Mouse (Mus musculus): ENCODE measurements around the gene A630076J17Rik. TPM values are rescaled to one million over a fixed set of nuclear protein-coding genes. Genes with fewer than 3 reads are reported as not detected.

Gene A630076J17Rik
- total RNA-seq, 4 experiments from 2014 or later: not detected

- no peak for DNase-seq (ENCODE audit: low spot score in 2 of 2)
Observed at GRCm38 (mm10) chr3:107275996-107276395, 45.6 kb downstream of the A630076J17Rik start.

DNA sequence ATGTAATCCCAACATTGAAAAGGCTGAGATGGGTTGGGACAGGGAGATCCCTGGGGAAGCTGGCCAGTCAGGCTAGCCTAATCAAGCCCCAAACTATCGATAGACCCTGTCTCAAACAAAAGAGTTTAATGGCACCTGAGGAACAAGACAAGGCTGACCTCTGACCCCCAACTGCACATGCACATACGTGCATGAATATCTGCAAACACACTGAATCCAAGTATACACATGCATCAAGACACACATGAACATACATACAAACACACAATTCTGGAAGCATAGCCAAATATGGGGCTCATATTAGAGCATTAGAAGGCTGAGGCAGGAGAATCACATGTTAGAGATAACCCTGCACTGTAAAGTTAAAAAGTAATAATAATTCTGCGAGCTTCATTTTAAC, 46.2 kb downstream of the A630076J17Rik start:
- no peak for DNase-seq (ENCODE audit: low spot score in 2 of 2)

DNA sequence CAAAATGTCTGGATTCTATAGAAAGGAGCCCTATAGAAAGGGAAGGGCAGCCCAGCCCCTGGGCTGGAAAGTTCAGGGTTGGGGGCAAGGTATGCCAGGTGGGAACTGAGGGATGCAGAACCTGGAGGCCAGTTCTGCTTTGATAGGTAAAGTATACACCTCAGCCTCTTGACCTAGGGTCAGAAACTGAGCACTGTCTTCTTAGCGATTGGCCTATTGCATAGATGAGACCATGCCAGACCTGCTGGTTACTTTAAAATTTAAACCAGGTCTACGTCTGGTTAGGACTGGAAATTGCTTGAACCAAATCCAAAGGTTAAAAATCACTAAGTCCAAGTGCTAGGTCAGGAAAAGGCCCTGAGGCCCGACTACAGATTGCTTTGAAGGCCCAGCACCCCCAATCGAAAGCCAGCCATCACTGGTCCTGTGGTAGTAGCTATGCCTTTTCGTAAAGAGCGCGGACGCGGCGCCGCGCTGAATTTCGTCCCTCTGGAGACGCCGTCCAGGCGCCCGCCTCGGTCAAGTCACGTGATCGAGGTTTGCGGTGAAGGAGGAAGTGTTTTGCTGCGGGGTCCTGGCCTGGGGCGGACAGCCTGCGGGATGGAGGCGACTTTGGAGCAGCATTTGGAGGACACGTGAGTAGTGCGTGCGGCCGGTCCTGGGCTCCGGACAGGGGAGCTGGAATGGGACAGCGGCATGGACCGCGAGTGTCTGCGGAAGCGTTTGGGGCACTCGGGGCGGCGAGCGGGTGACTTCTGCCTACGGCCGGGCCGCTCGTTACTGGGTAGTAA, 48.3 kb downstream of the A630076J17Rik start, which contains the start of gene Lamtor5:
Lamtor5 (plus strand) TSS at position 380 of the 791 bp plus-strand sequence.
- DNase-seq (ENCODE audit: low spot score in 2 of 2): peak; percentile 75 to 79

Other genes with a start within 250 kb of the A630076J17Rik start
- not detected for gene Kcna3, start 194.4 kb upstream of the A630076J17Rik start, total RNA-seq (2022)
- 1 to 10 TPM in 2 of 4 experiments, under 1 TPM in 2; 0.82 to 1.5 (median 1.1) TPM for gene Kcna2, start 129.5 kb upstream of the A630076J17Rik start, total RNA-seq (2022)
- gene Kcna10, start 47.6 kb upstream of the A630076J17Rik start, total RNA-seq (2022): not detected
- not detected for gene Cym, start 8.9 kb upstream of the A630076J17Rik start, total RNA-seq (2022)
- gene Prok1, start 9.1 kb downstream of the A630076J17Rik start, total RNA-seq (2022): not detected
- gene Lamtor5, start 48.2 kb downstream of the A630076J17Rik start, total RNA-seq (2022): 10 to 100 TPM; 53.4 to 72.8 (median 63.4) TPM
- gene Slc16a4, start 60.6 kb downstream of the A630076J17Rik start, total RNA-seq (2022): under 1 TPM in 2 of 4 experiments, not detected in 2; 0.19 to 0.31 TPM
- 10 to 100 TPM; 20.8 to 25.7 (median 22.8) TPM for gene Rbm15, start 103.1 kb downstream of the A630076J17Rik start, total RNA-seq (2022)
- gene Kcnc4, start 228.9 kb downstream of the A630076J17Rik start, total RNA-seq (2022): 10 to 100 TPM; 42.7 to 61.6 (median 50.2) TPM

Data from gastrocnemius, adult 8-10 months (tissue).